Mouse (Mus musculus): ENCODE results near the gene Tspan17.

Tspan17 gene

GRCm38 (mm10) chr13:54788740-54789560, at the start of gene Tspan17:
TSS of gene Tspan17 (plus strand) at chr13:54789377.
- DNase-seq (ENCODE audit: low read depth, low spot score) = peak; percentile 91

GRCm38 (mm10) chr13:54746110-54746509, 43.1 kb upstream of the Tspan17 start:
- DNase-seq (ENCODE audit: low read depth, low spot score) = no peak

GRCm38 (mm10) chr13:54746896-54747295, 42.3 kb upstream of the Tspan17 start:
- no peak for DNase-seq (ENCODE audit: low read depth, low spot score)

GRCm38 (mm10) chr13:54748190-54748589, 41.0 kb upstream of the Tspan17 start:
- no peak for DNase-seq (ENCODE audit: low read depth, low spot score)

- no peak for DNase-seq (ENCODE audit: low read depth, low spot score)
Observed at GRCm38 (mm10) chr13:54748721-54749060, 40.5 kb upstream of the Tspan17 start.

GRCm38 (mm10) chr13:54749061-54749863, 39.9 kb upstream of the Tspan17 start:
- no peak for DNase-seq (ENCODE audit: low read depth, low spot score)

GRCm38 (mm10) chr13:54749864-54750411, 39.2 kb upstream of the Tspan17 start, which contains the start of gene Gprin1:
TSS of gene Gprin1 (minus strand) at chr13:54749874.
- DNase-seq (ENCODE audit: low read depth, low spot score) = no peak

- DNase-seq (ENCODE audit: low read depth, low spot score) = no peak
Observed at GRCm38 (mm10) chr13:54750699-54751098, 38.5 kb upstream of the Tspan17 start.

- DNase-seq (ENCODE audit: low read depth, low spot score) = no peak
Observed at GRCm38 (mm10) chr13:54752656-54753055, 36.5 kb upstream of the Tspan17 start.

- no peak for DNase-seq (ENCODE audit: low read depth, low spot score)
Observed at GRCm38 (mm10) chr13:54753733-54754132, 35.4 kb upstream of the Tspan17 start.

GRCm38 (mm10) chr13:54754169-54755080, 34.8 kb upstream of the Tspan17 start:
- DNase-seq (ENCODE audit: low read depth, low spot score) = no peak

- DNase-seq (ENCODE audit: low read depth, low spot score) = no peak
Observed at GRCm38 (mm10) chr13:54755201-54755830, 33.9 kb upstream of the Tspan17 start.

- DNase-seq (ENCODE audit: low read depth, low spot score) = no peak
Observed at GRCm38 (mm10) chr13:54756156-54756712, 32.9 kb upstream of the Tspan17 start.

- DNase-seq (ENCODE audit: low read depth, low spot score) = no peak
Observed at GRCm38 (mm10) chr13:54757093-54757830, 31.9 kb upstream of the Tspan17 start.

- DNase-seq (ENCODE audit: low read depth, low spot score) = peak; percentile 72
Observed at GRCm38 (mm10) chr13:54758045-54758755, 31.0 kb upstream of the Tspan17 start.

- no peak for DNase-seq (ENCODE audit: low read depth, low spot score)
Observed at GRCm38 (mm10) chr13:54758756-54759470, 30.3 kb upstream of the Tspan17 start.

- DNase-seq (ENCODE audit: low read depth, low spot score) = no peak
Observed at GRCm38 (mm10) chr13:54759496-54759895, 29.7 kb upstream of the Tspan17 start.

- no peak for DNase-seq (ENCODE audit: low read depth, low spot score)
Observed at GRCm38 (mm10) chr13:54760164-54760795, 28.9 kb upstream of the Tspan17 start.
